ENCODE assay signal across 22 mouse cellular contexts in the genomic region with DNA sequence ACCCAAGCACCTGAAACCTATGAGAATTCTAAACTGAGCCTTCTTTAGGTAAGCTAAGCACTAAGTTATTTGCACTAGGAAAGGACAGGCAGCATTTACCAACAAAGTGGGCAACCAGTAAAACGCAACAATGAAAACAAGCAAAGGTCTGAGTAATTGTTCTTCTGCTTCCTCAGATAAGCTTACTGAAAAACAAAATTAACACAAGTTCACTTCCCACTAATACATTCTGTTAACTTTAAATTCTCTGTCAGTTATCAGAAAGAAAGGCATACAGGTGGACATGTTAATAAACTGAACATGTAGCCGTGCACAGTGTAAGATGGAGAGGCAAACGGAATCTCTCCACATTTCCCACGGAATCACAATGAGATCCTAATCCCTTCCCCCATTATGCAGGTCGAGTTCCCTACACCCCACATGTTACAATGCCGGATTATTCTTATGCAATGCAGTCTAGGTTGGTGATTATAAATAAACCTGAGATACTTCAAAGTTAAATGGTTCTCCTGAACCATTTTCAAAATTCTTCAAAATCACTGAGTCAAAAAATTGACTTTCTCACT.
"Had no signal": no experiment of that assay in that cellular context is flagged by ENCODE, and none has a peak within 500 bp of the region (broad histone marks: within the 10 kb centered on the region; RNA-seq: fewer than 3 reads in every experiment).

No protein-coding gene starts in this region.

- H3K27me3 ChIP-seq: limb, embryonic 12.5 days; limb, embryonic 15.5 days; megakaryocyte, embryonic 14.5 days; midbrain, embryonic 15.5 days; neural tube, embryonic 13.5 days; stomach, embryonic 15.5 days had no signal

- H3K4me1 ChIP-seq: limb, embryonic 12.5 days; limb, embryonic 15.5 days; midbrain, embryonic 15.5 days; neural tube, embryonic 13.5 days; stomach, embryonic 15.5 days had no signal

- H3K27ac ChIP-seq: limb, embryonic 12.5 days; limb, embryonic 15.5 days; liver, embryonic 14.5 days; macrophage; midbrain, embryonic 15.5 days; neural tube, embryonic 13.5 days; stomach, embryonic 15.5 days had no signal

- ATAC-seq: liver, postnatal 0 days; lung, postnatal 0 days; midbrain, embryonic 15.5 days had no signal

- H3K9me3 ChIP-seq: limb, embryonic 12.5 days; limb, embryonic 15.5 days; megakaryocyte, embryonic 14.5 days; midbrain, embryonic 15.5 days; neural tube, embryonic 13.5 days; stomach, embryonic 15.5 days had no signal

- DNase-seq: kidney, adult 11 months; kidney, adult 8-10 months; kidney, postnatal 14 days; kidney, postnatal 4 days; left cerebral cortex, postnatal 4 days; liver, postnatal 0 days; lung, embryonic 14.5 days; retina, postnatal 1 day; right cerebral cortex, postnatal 25 days; spleen, adult 18-20 months; thymus, postnatal 36 days had no signal

- H3K4me3 ChIP-seq: limb, embryonic 12.5 days; limb, embryonic 15.5 days; megakaryocyte, embryonic 14.5 days; midbrain, embryonic 15.5 days; myocyte; neural tube, embryonic 13.5 days; stomach, embryonic 15.5 days had no signal

- H3K4me2 ChIP-seq: limb, embryonic 12.5 days; limb, embryonic 15.5 days; liver, embryonic 11.5 days; lung, embryonic 14.5 days; midbrain, embryonic 15.5 days; neural tube, embryonic 13.5 days; stomach, embryonic 15.5 days had no signal

- H3K9ac ChIP-seq: limb, embryonic 12.5 days; limb, embryonic 15.5 days; liver, embryonic 14.5 days; liver, postnatal 0 days; lung, embryonic 14.5 days; midbrain, embryonic 15.5 days; neural tube, embryonic 13.5 days; stomach, embryonic 15.5 days had no signal

- H3K36me3 ChIP-seq: limb, embryonic 12.5 days; limb, embryonic 15.5 days; midbrain, embryonic 15.5 days; neural tube, embryonic 13.5 days; stomach, embryonic 15.5 days had no signal
